Mouse (Mus musculus) bone marrow, adult 2 months (tissue): ENCODE measurements around the gene Kcnk1. TPM values are rescaled to one million over a fixed set of nuclear protein-coding genes. Genes with fewer than 3 reads are reported as not detected.

Experiments used
- H3K27ac ChIP-seq: fragments of 200-500 bp; 2 replicates; pipeline ENCODE4 v1.5.1; 2012; ENCODE audit warnings: low read depth, mild to moderate bottlenecking, control low read depth, inconsistent platforms, low read length; ENCODE audit not compliant: control insufficient read depth, poor library complexity, insufficient read depth
- H3K4me1 ChIP-seq: fragments of 200-500 bp; 2 replicates; pipeline ENCODE4 v1.6.1; 2011; ENCODE audit warnings: low read length; ENCODE audit not compliant: control insufficient read depth, insufficient read depth
- H3K4me3 ChIP-seq: fragments of 200-500 bp; replicated peaks from 2 replicates; pipeline ENCODE3; 2011; ENCODE audit warnings: mild to moderate bottlenecking, low read depth, low read length, control low read depth; ENCODE audit not compliant: control insufficient read depth
- CTCF ChIP-seq: fragments of 200-500 bp; IDR thresholded peaks from 2 replicates; pipeline ENCODE4 v1.5.1; 2011; ENCODE audit warnings: low read length, control low read depth; ENCODE audit not compliant: control insufficient read depth, insufficient read depth
- POLR2A ChIP-seq: fragments of 200-500 bp; IDR thresholded peaks from 2 replicates; pipeline ENCODE4 v1.6.1; 2011; ENCODE audit warnings: low read depth, mild to moderate bottlenecking, control low read depth, low read length, borderline replicate concordance; ENCODE audit not compliant: control insufficient read depth
- WGBS: fragments of 180-500 bp; shearing (Covaris S2); methylation state at CpG from one replicate; pipeline ENCODE4 v1.1.7; 2018; 5-methylcytosine and 5-hydroxymethylcytosine counted together
- polyA plus RNA-seq: library from polyadenylated mRNA; stranded (reverse); fragments of >200 nt; gene quantifications from 2 replicates; pipeline ENCODE4 v1.2.4, GENCODE M21; 2011; ENCODE audit warnings: low replicate concordance; ENCODE audit not compliant: missing spikeins, insufficient read depth, insufficient read length

Kcnk1 gene
- polyA plus RNA-seq, 1 experiment: not detected

GRCm38 (mm10) chr8:126053911-126054310 lies 58.9 kb downstream of the Kcnk1 start:
- no peak overlapping the region for H3K27ac ChIP-seq
- TF ChIP-seq CTCF (no peak), POLR2A (no peak)
- H3K4me3 ChIP-seq: no peak overlapping the region
- no peaks in the 10 kb centered on the region for H3K4me1 ChIP-seq
- 82% methylated on average over 4 of the region's 4 CpGs for WGBS

DNA sequence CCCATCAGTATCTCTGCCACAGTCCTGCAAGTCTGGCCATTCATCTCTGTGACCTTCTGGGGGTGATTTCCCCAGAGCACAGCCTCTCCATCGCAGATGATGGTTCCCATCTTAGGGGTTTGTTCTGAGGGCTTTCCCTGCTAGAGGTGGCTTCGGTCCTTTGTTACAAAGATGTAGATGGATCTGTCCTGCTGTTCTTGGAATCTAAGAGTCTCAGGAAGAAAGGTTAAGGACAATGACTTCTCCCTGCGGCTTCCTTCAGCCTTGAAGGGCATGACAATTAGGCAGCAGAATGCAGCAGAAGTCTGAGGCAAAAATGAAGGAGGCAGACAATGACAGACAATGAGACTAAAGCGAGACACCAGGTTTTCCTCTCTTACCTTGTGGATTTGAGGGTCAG lies 63.9 kb downstream of the Kcnk1 start:
- H3K27ac ChIP-seq: no peak overlapping the region
- WGBS: 83% methylated on average over 4 of the region's 4 CpGs
- H3K4me1 ChIP-seq: no peaks in the 10 kb centered on the region
- TF ChIP-seq POLR2A (no peak), CTCF (no peak)
- no peak overlapping the region for H3K4me3 ChIP-seq

DNA sequence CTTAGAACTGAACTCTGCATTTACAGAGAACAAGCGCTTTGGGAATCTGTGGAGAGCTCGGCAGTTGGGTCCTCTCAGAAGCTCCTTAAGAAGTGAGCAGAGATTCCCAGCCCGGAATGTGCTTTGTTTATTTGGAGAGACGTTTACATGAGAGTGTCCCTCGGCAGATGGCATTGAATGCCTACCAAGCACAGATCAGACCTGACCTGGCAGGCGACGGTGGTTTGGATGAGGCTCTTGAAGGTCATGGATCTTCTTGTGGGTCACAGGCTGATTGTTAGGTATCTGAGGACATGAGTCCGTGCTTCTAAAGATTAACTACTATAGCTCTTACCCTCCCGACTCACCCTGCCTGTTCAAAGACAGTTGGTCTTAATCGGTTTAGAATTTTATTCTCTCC lies 67.9 kb downstream of the Kcnk1 start:
- WGBS: 70% methylated on average over 10 of the region's 10 CpGs
- no peaks in the 10 kb centered on the region for H3K4me1 ChIP-seq
- TF ChIP-seq POLR2A (no peak), CTCF (no peak)

GRCm38 (mm10) chr8:126063832-126064409 lies 69.0 kb downstream of the Kcnk1 start:
- Histone ChIP-seq H3K4me1 (no peaks in the 10 kb centered on the region), H3K4me3 (no peak overlapping the region), H3K27ac (no peak overlapping the region)
- WGBS: 78% methylated on average over 9 of the region's 9 CpGs
- TF ChIP-seq POLR2A (no peak), CTCF (no peak)

More for the DNA sequence above, 67.9 kb downstream of the Kcnk1 start:
- Histone ChIP-seq H3K4me3 (no peak overlapping the region), H3K27ac (no peak overlapping the region)

DNA sequence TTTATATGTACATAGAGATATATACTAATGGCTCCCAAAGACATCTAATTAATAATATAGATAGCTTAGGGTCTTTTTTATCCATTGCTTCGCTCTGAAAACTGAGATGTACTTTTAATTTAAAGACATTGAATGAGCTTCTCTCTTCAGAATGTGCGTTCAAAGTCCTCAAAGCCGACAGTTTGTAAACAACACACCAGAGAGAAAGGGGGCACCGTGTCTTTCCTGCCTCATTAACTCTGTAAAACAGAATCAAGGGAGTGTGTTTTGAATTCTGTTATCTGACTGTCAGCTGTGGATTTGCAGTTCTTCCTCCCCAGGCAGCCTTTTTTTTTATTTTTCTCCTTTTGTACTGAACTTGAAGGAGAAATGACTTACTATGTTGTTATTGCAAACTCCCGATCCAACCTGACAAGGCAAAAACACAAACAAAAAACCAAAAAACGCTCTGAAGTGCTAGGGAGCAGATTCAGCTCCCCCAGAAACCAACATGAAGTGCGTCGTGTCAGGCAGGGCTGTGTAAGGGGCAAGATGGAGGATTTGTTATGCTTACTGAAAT lies 69.7 kb downstream of the Kcnk1 start:
- 69% methylated on average over 8 of the region's 8 CpGs for WGBS
- Histone ChIP-seq H3K27ac (no peak overlapping the region), H3K4me1 (no peaks in the 10 kb centered on the region), H3K4me3 (no peak overlapping the region)
- no peak for TF ChIP-seq CTCF
- TF ChIP-seq POLR2A: no peak

- WGBS: 79% methylated on average over 6 of the region's 6 CpGs
Observed at GRCm38 (mm10) chr8:126067306-126067705, 72.3 kb downstream of the Kcnk1 start.

DNA sequence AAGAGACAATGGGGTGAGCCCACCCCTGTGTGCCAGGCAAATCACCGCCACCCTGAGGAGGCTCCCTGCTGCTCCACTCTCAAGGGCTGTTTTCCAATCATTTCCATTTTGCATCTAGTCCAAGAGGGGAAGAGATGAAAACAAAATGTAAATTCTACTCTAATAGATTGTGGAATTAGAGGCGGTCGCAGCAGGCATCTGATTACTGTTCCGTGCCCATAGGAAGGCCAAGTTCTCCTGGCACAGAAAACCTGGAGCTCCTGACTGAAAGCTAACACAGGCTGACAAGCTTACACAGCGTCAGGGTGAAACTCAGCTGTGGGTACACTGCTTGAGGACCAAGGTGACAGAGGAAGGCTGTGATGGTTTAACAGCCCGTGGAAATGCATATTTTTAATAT lies 73.2 kb downstream of the Kcnk1 start:
- WGBS: 78% methylated on average over 6 of the region's 6 CpGs
- TF ChIP-seq POLR2A (no peak), CTCF (no peak)
- Histone ChIP-seq H3K4me1 (no peaks in the 10 kb centered on the region), H3K4me3 (no peak overlapping the region), H3K27ac (no peak overlapping the region)

More at GRCm38 (mm10) chr8:126067306-126067705, 72.3 kb downstream of the Kcnk1 start:
- no peaks in the 10 kb centered on the region for H3K4me1 ChIP-seq
- no peak for TF ChIP-seq POLR2A
- TF ChIP-seq CTCF: no peak
- H3K27ac ChIP-seq: no peak overlapping the region
- no peak overlapping the region for H3K4me3 ChIP-seq

GRCm38 (mm10) chr8:126072678-126073077 lies 77.7 kb downstream of the Kcnk1 start:
- TF ChIP-seq POLR2A (no peak), CTCF (no peak)
- H3K4me3 ChIP-seq: no peak overlapping the region
- WGBS: 79% methylated on average over 5 of the region's 5 CpGs

GRCm38 (mm10) chr8:126073141-126073740 lies 78.3 kb downstream of the Kcnk1 start:
- H3K4me1 ChIP-seq: no peaks in the 10 kb centered on the region
- 64% methylated on average over 7 of the region's 7 CpGs for WGBS
- TF ChIP-seq POLR2A (no peak), CTCF (no peak)
- H3K4me3 ChIP-seq: no peak overlapping the region
- H3K27ac ChIP-seq: no peak overlapping the region

More at GRCm38 (mm10) chr8:126072678-126073077, 77.7 kb downstream of the Kcnk1 start:
- H3K4me1 ChIP-seq: no peaks in the 10 kb centered on the region
- no peak overlapping the region for H3K27ac ChIP-seq
